Mouse (Mus musculus) small intestine, adult 2 months (tissue): ENCODE measurements at regions not wholly inside any gene's neighbourhood (a gene's known extent, or its start where the extent isn't known, plus 50 kb on each side); places are given as distances from the start of the nearest gene placed in this dataset.

Experiments used
- CTCF ChIP-seq: fragments of 200-500 bp; IDR thresholded peaks from 2 replicates; pipeline ENCODE4 v1.5.1; 2012; ENCODE audit warnings: low read depth, mild to moderate bottlenecking, control low read depth, inconsistent platforms, low read length, moderate library complexity, mixed read lengths; ENCODE audit not compliant: insufficient replicate concordance, insufficient read length; ENCODE audit errors: extremely low read depth
- POLR2A ChIP-seq: fragments of 200-500 bp; IDR thresholded peaks from 2 replicates; pipeline ENCODE4 v1.6.1; 2012; ENCODE audit warnings: low read depth, mild to moderate bottlenecking, control low read depth, inconsistent platforms, low read length, moderate library complexity

- TF ChIP-seq CTCF (no peak), POLR2A (no peak)
Observed at GRCm38 (mm10) chr14:120140211-120140610, 98.0 kb upstream of the Oxgr1 start.
